Mouse (Mus musculus) forebrain, embryonic 13.5 days (tissue): ENCODE measurements around the gene Uvrag. TPM values are rescaled to one million over a fixed set of nuclear protein-coding genes. Genes with fewer than 3 reads are reported as not detected.

Experiments
- ATAC-seq: fragments of 200-750 bp; cut with Nextera tagmentation; 2 replicates; pipeline ENCODE4 v1.8.0; 2017
- H3K27ac ChIP-seq: fragments of 300-500 bp; sonication (generic); 2 replicates; pipeline ENCODE4 v1.5.1; 2015; ENCODE audit warnings: inconsistent platforms, mild to moderate bottlenecking, moderate library complexity
- H3K27me3 ChIP-seq: fragments of 300-500 bp; sonication (generic); 2 replicates; pipeline ENCODE4 v1.6.1; 2015; ENCODE audit warnings: mild to moderate bottlenecking, inconsistent platforms
- H3K36me3 ChIP-seq: fragments of 300-500 bp; sonication (generic); 2 replicates; pipeline ENCODE4 v1.6.1; 2015; ENCODE audit warnings: mild to moderate bottlenecking, inconsistent platforms; ENCODE audit not compliant: poor library complexity, severe bottlenecking
- H3K4me1 ChIP-seq: fragments of 300-500 bp; sonication (generic); 2 replicates; pipeline ENCODE4 v1.6.1; 2015; ENCODE audit warnings: inconsistent platforms
- H3K4me2 ChIP-seq: fragments of 300-500 bp; sonication (generic); 2 replicates; pipeline ENCODE4 v1.6.1; 2015; ENCODE audit warnings: inconsistent platforms, mild to moderate bottlenecking, moderate library complexity
- H3K4me3 ChIP-seq: fragments of 300-500 bp; sonication (generic); 2 replicates; pipeline ENCODE4 v1.5.1; 2015; ENCODE audit warnings: mild to moderate bottlenecking, inconsistent platforms
- H3K9ac ChIP-seq: fragments of 300-500 bp; sonication (generic); 2 replicates; pipeline ENCODE4 v1.6.1; 2015; ENCODE audit warnings: mild to moderate bottlenecking, inconsistent platforms
- H3K9me3 ChIP-seq: fragments of 300-500 bp; sonication (generic); replicated peaks from 2 replicates; pipeline ENCODE4 v1.6.1; 2016; ENCODE audit warnings: inconsistent platforms
- WGBS: fragments of 180-500 bp; shearing (Covaris S2); methylation state at CpG from one replicate; pipeline ENCODE4 v1.1.7; 2015; 5-methylcytosine and 5-hydroxymethylcytosine counted together
- polyA plus RNA-seq: library from polyadenylated mRNA; unstranded; fragments of >200 nt; fragmentation: Nextera tagmentation; extraction: Ambion mirVana; gene quantifications from 2 replicates; pipeline ENCODE4 v1.2.1, GENCODE M21; 2015

Uvrag gene
- polyA plus RNA-seq, 1 experiment from 2014 or later: 13.6 TPM

DNA sequence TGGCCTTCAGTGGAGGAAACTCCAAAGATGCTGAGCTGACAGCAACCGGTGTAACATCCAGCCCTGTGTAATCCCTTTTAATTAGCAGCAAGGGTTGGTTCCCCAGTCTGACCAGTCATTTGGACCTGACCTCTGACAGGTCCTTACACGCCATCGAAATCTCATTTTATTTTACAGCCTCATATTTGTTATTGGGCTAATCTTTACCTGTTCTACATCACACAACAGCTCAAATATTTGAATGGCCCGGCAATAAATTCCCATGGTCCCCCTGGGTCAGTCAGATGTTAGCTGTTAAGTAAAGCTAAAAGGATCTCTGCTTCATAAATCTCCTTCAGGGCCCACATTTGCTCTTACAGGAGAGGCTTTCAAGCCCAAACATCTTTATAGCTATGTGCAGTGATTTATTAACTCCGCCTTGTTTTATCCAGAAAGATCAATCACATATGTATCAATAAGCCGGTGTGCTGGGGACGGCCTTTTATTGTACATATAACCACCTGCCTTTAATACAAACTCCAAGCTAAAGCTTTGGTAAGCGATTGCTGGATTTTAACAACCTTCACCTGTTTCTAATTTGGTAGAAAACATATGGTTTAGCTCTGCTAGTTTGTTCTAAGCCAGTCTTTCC, 183.7 kb downstream of the Uvrag start:
- Histone ChIP-seq H3K27ac (no peak overlapping the region), H3K9me3 (no peaks in the 10 kb centered on the region), H3K4me1 (peaks cover 6% of the 10 kb centered on the region; the same call in 1 of the 2 replicates), H3K4me2 (no peak overlapping the region), H3K27me3 (no peaks in the 10 kb centered on the region), H3K4me3 (no peak overlapping the region), H3K9ac (no peak overlapping the region), H3K36me3 (no peaks in the 10 kb centered on the region)
- ATAC-seq: no peak
- 80% methylated on average over 8 of the region's 8 CpGs for WGBS

- 58% methylated on average over 1 of the region's 1 CpGs for WGBS
- no peaks in the 10 kb centered on the region for H3K27me3 ChIP-seq
- ATAC-seq: no peak
- no peak overlapping the region for H3K9ac ChIP-seq
- no peaks in the 10 kb centered on the region for H3K9me3 ChIP-seq
- H3K4me2 ChIP-seq: no peak overlapping the region
- no peak overlapping the region for H3K4me3 ChIP-seq
- H3K36me3 ChIP-seq: no peaks in the 10 kb centered on the region
- H3K4me1 ChIP-seq: peaks cover 6% of the 10 kb centered on the region; the same call in 1 of the 2 replicates
- H3K27ac ChIP-seq: no peak overlapping the region
Measured at GRCm38 (mm10) chr7:98956609-98957008, 184.3 kb downstream of the Uvrag start.

DNA sequence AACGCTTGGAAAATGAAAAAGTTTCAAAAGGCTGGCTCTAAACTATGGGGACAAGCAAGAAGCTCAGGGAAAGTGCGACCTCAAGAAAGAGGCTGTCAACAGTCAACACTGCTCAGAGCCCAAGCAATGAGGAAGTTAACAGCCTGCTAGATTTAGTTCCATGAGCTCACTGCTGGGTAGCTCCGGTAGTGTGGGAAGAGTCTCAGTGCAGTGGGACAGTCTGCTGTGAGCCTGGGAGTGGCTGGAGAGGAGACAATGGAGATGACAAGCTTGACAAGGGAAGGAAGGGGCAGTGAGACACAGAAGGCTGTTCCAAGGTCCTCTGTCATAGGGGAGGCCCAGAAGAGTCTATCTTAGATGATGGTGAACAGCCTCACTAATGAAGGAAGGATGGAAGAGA, 187.3 kb downstream of the Uvrag start:
- Histone ChIP-seq H3K4me1 (peaks cover 6% of the 10 kb centered on the region; the same call in 1 of the 2 replicates), H3K27me3 (no peaks in the 10 kb centered on the region), H3K4me3 (no peak overlapping the region), H3K9me3 (no peaks in the 10 kb centered on the region), H3K36me3 (no peaks in the 10 kb centered on the region), H3K9ac (no peak overlapping the region), H3K27ac (no peak overlapping the region), H3K4me2 (no peak overlapping the region)
- ATAC-seq: no peak
- WGBS: 81% methylated on average over 3 of the region's 3 CpGs

DNA sequence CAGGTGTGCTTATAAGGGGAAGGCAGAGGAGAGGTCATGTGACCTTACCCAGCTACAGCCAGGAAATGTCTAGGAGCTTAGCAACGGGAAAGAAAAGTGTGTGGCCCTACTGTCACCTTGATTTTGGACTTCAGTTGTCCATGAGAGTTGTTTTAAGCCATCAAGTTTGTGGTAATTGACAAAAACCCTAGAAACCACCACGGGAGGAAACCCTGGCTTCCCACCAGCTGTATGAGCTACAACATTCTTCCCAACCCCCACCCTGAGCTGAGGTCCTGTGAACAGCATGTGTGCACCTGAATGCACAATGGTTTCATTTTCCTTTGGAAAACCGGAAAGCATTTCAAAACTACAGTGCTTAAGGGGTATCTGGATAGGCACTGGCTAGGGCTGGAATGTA, 196.0 kb downstream of the Uvrag start:
- no peak for ATAC-seq
- no peaks in the 10 kb centered on the region for H3K9me3 ChIP-seq
- no peak overlapping the region for H3K27ac ChIP-seq
- H3K4me2 ChIP-seq: no peak overlapping the region
- H3K9ac ChIP-seq: no peak overlapping the region
- H3K36me3 ChIP-seq: no peaks in the 10 kb centered on the region
- WGBS: 82% methylated on average over 3 of the region's 3 CpGs
- no peaks in the 10 kb centered on the region for H3K4me1 ChIP-seq
- H3K4me3 ChIP-seq: no peak overlapping the region
- H3K27me3 ChIP-seq: no peaks in the 10 kb centered on the region

DNA sequence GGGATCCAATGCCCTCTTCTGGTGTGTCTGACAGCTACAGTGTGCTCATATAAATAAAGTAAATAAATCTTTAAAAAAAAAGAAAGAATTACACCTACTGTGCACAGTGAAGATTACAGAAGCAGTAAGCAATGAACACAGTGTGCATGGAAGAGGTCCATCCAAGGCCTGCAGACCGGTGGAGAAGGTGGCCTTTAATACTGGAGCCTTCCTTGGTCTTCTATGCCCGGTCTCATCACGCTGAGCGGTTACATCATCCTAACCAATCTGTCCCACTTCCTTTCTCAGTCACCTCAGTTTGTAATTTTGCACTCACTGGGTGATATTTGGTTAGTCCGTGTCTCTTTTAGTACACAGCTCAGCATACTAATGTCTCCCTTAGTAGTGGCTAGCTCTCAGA, 197.3 kb downstream of the Uvrag start:
- ATAC-seq: no peak
- 92% methylated on average over 5 of the region's 5 CpGs for WGBS

DNA sequence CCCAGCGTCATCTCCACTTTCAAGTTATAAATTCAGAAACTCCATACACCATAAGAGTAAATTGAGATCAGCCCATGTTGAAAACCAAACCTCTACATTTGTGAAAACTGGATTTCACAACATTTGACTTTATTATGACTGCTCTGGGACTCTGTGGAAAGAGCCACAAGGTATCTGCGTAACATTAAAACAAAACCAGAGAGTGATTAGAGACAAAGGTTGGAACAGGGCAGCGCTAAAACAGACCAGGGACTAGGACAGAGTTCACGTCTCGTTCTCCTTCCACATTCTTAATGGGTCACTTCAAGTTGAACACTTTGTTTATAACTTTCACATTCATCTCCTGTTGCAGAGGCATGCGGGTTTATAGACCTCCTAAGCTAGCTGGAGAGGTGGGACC, 198.2 kb downstream of the Uvrag start:
- no peak overlapping the region for H3K27ac ChIP-seq
- no peaks in the 10 kb centered on the region for H3K9me3 ChIP-seq
- no peak overlapping the region for H3K4me2 ChIP-seq
- H3K36me3 ChIP-seq: no peaks in the 10 kb centered on the region
- H3K4me1 ChIP-seq: peaks cover 5% of the 10 kb centered on the region
- no peaks in the 10 kb centered on the region for H3K27me3 ChIP-seq
- no peak overlapping the region for H3K9ac ChIP-seq
- H3K4me3 ChIP-seq: no peak overlapping the region
- WGBS: 84% methylated on average over 6 of the region's 6 CpGs
- no peak for ATAC-seq

More for the DNA sequence above, 197.3 kb downstream of the Uvrag start:
- Histone ChIP-seq H3K4me1 (no peaks in the 10 kb centered on the region), H3K27ac (no peak overlapping the region), H3K9ac (no peak overlapping the region), H3K27me3 (no peaks in the 10 kb centered on the region), H3K36me3 (no peaks in the 10 kb centered on the region), H3K9me3 (no peaks in the 10 kb centered on the region), H3K4me2 (no peak overlapping the region), H3K4me3 (no peak overlapping the region)

DNA sequence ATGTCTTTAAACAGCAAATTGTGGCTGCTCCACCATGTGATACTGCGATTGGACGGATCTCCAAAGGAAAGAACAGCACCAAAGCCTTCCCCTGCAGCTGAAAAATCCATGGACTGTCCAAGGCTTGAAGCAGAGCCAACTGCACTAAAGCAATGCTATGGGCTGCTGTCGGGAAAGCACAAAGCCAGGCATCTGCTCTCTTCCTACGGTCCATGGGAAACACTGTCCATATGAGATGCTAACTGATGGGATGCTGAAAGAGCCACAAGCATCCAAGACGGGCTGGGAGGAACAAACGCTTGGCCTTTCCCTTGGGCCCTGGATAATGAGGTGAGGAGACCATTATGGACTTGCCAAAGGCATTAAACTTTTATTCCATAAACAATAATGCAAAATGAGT, 201.7 kb downstream of the Uvrag start:
- no peaks in the 10 kb centered on the region for H3K27me3 ChIP-seq
- no peak overlapping the region for H3K27ac ChIP-seq
- WGBS: 88% methylated on average over 6 of the region's 6 CpGs
- no peak for ATAC-seq
- H3K4me3 ChIP-seq: no peak overlapping the region
- no peak overlapping the region for H3K4me2 ChIP-seq
- no peaks in the 10 kb centered on the region for H3K9me3 ChIP-seq
- H3K9ac ChIP-seq: no peak overlapping the region
- H3K36me3 ChIP-seq: no peaks in the 10 kb centered on the region
- H3K4me1 ChIP-seq: peaks cover 14% of the 10 kb centered on the region

GRCm38 (mm10) chr7:98938621-98939020, 202.3 kb downstream of the Uvrag start:
- ATAC-seq: no peak
- WGBS: 87% methylated on average over 7 of the region's 7 CpGs

DNA sequence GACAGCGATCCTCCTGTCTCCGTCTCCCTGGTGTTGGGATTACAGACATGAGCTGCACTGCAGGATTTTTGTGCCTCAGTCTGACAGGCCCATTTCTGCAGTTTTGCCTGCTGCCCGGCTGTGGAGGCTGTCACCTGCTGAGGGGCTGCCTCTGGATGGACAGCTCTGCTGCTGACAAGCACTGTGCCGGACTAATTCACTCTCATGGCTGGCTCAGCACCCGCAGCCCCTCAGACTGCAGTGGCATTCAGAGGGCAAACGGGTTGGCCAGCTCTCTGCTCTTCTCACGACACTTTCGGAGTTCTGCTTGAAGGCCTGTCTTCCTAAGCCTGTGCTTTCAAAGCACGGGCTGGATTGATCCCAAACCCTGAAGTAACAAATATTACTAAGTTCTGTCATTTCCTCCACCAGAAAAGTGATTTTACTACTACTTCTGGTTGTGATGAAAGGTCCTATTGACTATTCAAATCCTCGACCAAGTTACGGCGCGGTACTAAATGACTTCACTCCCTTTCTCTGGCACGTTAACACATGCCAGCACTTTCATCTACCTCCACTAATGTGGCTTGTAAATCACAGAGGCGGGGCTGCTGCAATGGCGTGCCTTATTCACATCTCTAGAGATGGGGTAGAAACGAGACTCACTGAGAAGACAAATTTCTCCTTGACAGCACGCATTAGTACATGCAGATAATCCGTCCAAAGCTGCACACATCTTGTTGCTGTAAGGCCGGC, 203.7 kb downstream of the Uvrag start:
- 48% methylated on average over 20 of the region's 20 CpGs for WGBS
- Histone ChIP-seq H3K9me3 (no peaks in the 10 kb centered on the region), H3K9ac (0 out of 2 replicates have a peak overlapping the region, but pooled peaks have one; percentile 14), H3K4me1 (peaks cover 14% of the 10 kb centered on the region), H3K4me2 (no peak overlapping the region), H3K4me3 (no peak overlapping the region), H3K36me3 (no peaks in the 10 kb centered on the region), H3K27ac (no peak overlapping the region), H3K27me3 (no peaks in the 10 kb centered on the region)
- ATAC-seq: no peak

More at GRCm38 (mm10) chr7:98938621-98939020, 202.3 kb downstream of the Uvrag start:
- Histone ChIP-seq H3K36me3 (no peaks in the 10 kb centered on the region), H3K9ac (no peak overlapping the region), H3K27me3 (no peaks in the 10 kb centered on the region), H3K27ac (no peak overlapping the region), H3K4me3 (no peak overlapping the region), H3K4me1 (peaks cover 14% of the 10 kb centered on the region), H3K9me3 (no peaks in the 10 kb centered on the region), H3K4me2 (no peak overlapping the region)

DNA sequence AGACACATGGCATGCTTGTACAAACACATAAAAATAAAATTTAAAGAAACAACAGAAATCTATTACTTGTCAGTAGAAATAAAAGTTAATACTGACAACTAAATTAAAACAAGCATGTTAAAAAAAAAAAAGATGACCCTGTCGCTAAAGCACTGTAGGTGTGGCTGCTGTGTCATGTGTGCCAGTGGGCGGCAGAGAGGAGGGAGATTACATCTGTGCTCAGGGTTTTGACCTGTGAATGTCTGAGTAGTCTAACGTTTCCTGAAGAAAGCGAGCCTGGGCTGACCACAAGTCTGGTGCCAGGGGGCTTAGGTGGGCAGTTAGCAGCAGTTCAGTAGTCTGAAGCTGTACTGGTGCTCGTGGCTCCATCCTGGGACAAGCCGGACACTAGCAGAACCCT, 205.2 kb downstream of the Uvrag start:
- H3K4me1 ChIP-seq: peaks cover 14% of the 10 kb centered on the region
- ATAC-seq: no peak
- H3K27ac ChIP-seq: no peak overlapping the region
- no peaks in the 10 kb centered on the region for H3K27me3 ChIP-seq
- H3K9me3 ChIP-seq: no peaks in the 10 kb centered on the region
- H3K4me2 ChIP-seq: no peak overlapping the region
- no peaks in the 10 kb centered on the region for H3K36me3 ChIP-seq
- H3K9ac ChIP-seq: no peak overlapping the region
- H3K4me3 ChIP-seq: no peak overlapping the region
- 87% methylated on average over 6 of the region's 6 CpGs for WGBS

DNA sequence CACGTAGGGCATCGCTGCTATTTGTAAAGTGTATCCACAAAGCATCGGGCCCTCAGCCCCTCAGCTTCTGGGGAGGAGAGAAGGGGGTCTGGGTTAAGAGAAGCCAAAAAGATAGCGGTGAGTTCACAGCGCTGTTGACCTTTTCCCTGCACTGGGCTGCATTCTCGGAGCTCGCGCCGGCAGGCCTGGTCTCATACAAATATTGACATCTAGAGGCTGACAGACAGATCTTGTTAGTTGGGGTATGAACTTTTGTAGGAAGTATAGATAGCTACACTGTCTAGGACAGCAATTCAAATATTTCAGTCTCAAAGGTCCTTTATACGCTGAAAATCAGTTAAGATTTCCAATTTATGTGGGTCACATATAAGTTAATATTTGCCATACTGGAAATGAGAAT, 205.7 kb downstream of the Uvrag start:
- no peak for ATAC-seq
- 89% methylated on average over 10 of the region's 10 CpGs for WGBS

GRCm38 (mm10) chr7:98928336-98929025, 212.5 kb downstream of the Uvrag start:
- Histone ChIP-seq H3K9me3 (no peaks in the 10 kb centered on the region), H3K4me3 (no peak overlapping the region), H3K9ac (no peak overlapping the region), H3K27me3 (no peaks in the 10 kb centered on the region), H3K4me1 (0 out of 2 replicates have a peak, but pooled peaks cover 6% of the 10 kb centered on the region), H3K4me2 (no peak overlapping the region), H3K36me3 (no peaks in the 10 kb centered on the region), H3K27ac (no peak overlapping the region)
- 55% methylated on average over 7 of the region's 7 CpGs for WGBS
- ATAC-seq: no peak

More for the DNA sequence above, 205.7 kb downstream of the Uvrag start:
- Histone ChIP-seq H3K27me3 (no peaks in the 10 kb centered on the region), H3K9ac (no peak overlapping the region), H3K4me1 (peaks cover 14% of the 10 kb centered on the region), H3K36me3 (no peaks in the 10 kb centered on the region), H3K4me2 (no peak overlapping the region), H3K27ac (no peak overlapping the region), H3K9me3 (no peaks in the 10 kb centered on the region), H3K4me3 (no peak overlapping the region)
